Mouse (Mus musculus): ENCODE results near the gene Dgki. TPM values are rescaled to one million over a fixed set of nuclear protein-coding genes. Genes with fewer than 3 reads are reported as not detected.

Dgki gene
- polyA plus RNA-seq, 1 experiment from 2014 or later: 0.63 TPM

- no peak for DNase-seq (ENCODE audit: low spot score)
- no peak overlapping the region; the same call in 1 of the 2 replicates for H3K27ac ChIP-seq (replicated peaks)
- no peaks in the 10 kb centered on the region for H3K36me3 ChIP-seq
- 92% methylated on average over 7 of the region's 7 CpGs for WGBS
- H3K4me3 ChIP-seq: no peak overlapping the region
- peaks cover 15% of the 10 kb centered on the region for H3K4me1 ChIP-seq
- H3K27me3 ChIP-seq (ENCODE audit: low read depth, poor library complexity, severe bottlenecking): no peaks in the 10 kb centered on the region
- no peaks in the 10 kb centered on the region for H3K9me3 ChIP-seq (replicated peaks)
These were observed 236.7 kb downstream of the Dgki start for GRCm38 (mm10) chr6:37063266-37063665.

GRCm38 (mm10) chr6:37060114-37060513 lies 239.9 kb downstream of the Dgki start:
- Histone ChIP-seq H3K27ac (replicated peaks) (no peak overlapping the region), H3K4me1 (peaks cover 10% of the 10 kb centered on the region), H3K36me3 (no peaks in the 10 kb centered on the region), H3K9me3 (replicated peaks) (no peaks in the 10 kb centered on the region), H3K4me3 (no peak overlapping the region), H3K27me3 (ENCODE audit: low read depth, poor library complexity, severe bottlenecking) (no peaks in the 10 kb centered on the region)
- WGBS: 93% methylated on average over 3 of the region's 3 CpGs
- no peak for DNase-seq (ENCODE audit: low spot score)

GRCm38 (mm10) chr6:37057957-37058356 lies 242.0 kb downstream of the Dgki start:
- no peak overlapping the region for H3K4me3 ChIP-seq
- no peaks in the 10 kb centered on the region for H3K36me3 ChIP-seq
- no peak overlapping the region for H3K27ac ChIP-seq (replicated peaks)
- no peaks in the 10 kb centered on the region for H3K9me3 ChIP-seq (replicated peaks)
- 93% methylated on average over 9 of the region's 9 CpGs for WGBS
- DNase-seq (ENCODE audit: low spot score): no peak
- no peaks in the 10 kb centered on the region for H3K27me3 ChIP-seq (ENCODE audit: low read depth, poor library complexity, severe bottlenecking)
- H3K4me1 ChIP-seq: no peaks in the 10 kb centered on the region

DNA sequence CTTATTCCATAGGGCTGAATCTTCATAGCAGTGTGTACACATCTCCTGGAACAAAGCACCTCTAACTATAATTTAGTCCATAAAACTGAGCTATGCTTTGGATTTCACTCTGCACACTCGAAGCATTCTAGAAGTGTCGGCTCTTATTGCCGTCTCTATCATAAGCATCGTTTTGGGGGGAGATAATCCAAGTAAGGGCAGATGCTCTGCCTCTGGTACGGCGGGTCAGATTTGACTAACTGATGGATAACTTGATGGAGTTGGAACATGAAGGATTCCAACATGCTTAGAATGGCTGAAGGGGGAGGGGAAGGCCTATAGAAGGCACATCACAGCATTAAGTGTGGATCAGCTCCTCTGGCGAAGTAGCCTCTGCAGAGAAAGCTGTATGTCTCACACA lies 242.4 kb downstream of the Dgki start:
- Histone ChIP-seq H3K27me3 (ENCODE audit: low read depth, poor library complexity, severe bottlenecking) (no peaks in the 10 kb centered on the region), H3K36me3 (no peaks in the 10 kb centered on the region), H3K4me3 (no peak overlapping the region), H3K27ac (replicated peaks) (no peak overlapping the region), H3K9me3 (replicated peaks) (no peaks in the 10 kb centered on the region), H3K4me1 (no peaks in the 10 kb centered on the region)
- no peak for DNase-seq (ENCODE audit: low spot score)
- 93% methylated on average over 7 of the region's 7 CpGs for WGBS

DNA sequence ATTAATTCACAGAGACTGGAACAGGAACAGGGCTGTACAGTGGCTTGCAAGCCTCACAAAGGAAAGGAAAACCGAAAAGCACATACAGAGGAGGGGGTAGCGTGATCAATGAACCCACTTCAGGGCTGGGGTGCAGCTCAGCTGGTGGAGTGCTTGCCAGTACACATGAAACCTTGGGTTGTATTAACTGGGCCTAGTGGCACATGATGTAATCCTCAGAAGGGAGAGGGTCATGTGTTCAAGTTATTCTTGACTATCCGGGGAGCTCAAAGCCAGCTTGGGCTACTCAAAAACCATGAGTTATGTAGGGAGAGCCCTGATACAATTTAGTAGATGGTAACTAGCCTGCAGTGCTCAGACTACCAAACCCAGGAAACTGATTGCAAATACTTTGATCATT lies 244.3 kb downstream of the Dgki start:
- Histone ChIP-seq H3K27ac (replicated peaks) (no peak overlapping the region), H3K4me3 (no peak overlapping the region), H3K4me1 (no peaks in the 10 kb centered on the region), H3K36me3 (no peaks in the 10 kb centered on the region), H3K27me3 (ENCODE audit: low read depth, poor library complexity, severe bottlenecking) (no peaks in the 10 kb centered on the region), H3K9me3 (replicated peaks) (no peaks in the 10 kb centered on the region)
- DNase-seq (ENCODE audit: low spot score): no peak
- WGBS: 85% methylated on average over 3 of the region's 3 CpGs

DNA sequence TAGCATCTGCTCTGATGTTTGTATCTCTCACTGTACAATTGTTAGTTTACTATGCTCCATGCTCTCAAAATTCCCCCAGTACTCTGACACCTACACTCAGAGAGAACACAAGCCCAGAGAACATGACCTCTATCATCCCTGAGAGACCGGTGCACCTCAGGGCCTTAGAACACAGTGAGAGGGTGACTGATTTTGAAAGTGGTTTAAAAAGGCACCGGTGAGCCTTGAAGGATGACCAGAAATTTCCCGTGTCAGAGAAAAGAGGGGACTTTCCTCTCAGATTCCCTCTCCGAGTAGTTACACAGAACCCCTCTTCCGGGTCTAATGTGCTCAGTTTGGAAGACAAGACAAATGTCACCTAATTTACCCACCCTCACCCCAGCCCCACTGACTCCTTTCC lies 244.9 kb downstream of the Dgki start:
- Histone ChIP-seq H3K27ac (replicated peaks) (no peak overlapping the region), H3K4me1 (no peaks in the 10 kb centered on the region), H3K9me3 (replicated peaks) (no peaks in the 10 kb centered on the region), H3K27me3 (ENCODE audit: low read depth, poor library complexity, severe bottlenecking) (no peaks in the 10 kb centered on the region), H3K36me3 (no peaks in the 10 kb centered on the region), H3K4me3 (no peak overlapping the region)
- 86% methylated on average over 5 of the region's 5 CpGs for WGBS
- no peak for DNase-seq (ENCODE audit: low spot score)

DNA sequence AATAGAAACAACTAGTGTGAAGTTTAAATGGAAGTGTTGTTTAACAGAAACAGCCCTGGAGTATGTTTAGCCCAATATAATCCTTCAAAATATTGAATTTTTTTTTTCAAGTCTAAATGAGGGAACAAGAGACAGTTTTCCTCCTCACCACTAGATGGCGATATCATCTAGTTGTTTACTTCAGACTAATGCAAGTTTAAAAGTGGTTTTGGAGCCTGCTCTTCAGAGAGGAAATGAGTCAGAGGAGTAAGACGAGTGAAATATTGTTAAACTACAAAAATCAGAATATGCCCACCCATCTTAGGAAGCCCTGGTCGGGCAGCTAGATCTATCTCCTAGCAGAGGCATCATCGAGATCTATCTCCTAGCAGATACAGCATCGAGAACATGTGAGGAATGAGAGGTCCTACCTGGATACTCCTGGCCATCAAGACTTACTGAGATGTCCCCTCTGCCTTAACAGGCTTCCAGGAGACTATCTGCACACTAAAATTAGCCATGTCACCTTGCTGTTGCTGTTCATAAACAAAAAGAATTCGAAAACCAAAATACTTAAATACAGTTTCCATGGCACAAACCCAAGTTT lies 245.5 kb downstream of the Dgki start:
- no peaks in the 10 kb centered on the region for H3K36me3 ChIP-seq
- no peak overlapping the region for H3K27ac ChIP-seq (replicated peaks)
- H3K9me3 ChIP-seq (replicated peaks): no peaks in the 10 kb centered on the region
- H3K4me3 ChIP-seq: no peak overlapping the region
- 56% methylated on average over 6 of the region's 6 CpGs for WGBS
- no peaks in the 10 kb centered on the region for H3K4me1 ChIP-seq
- DNase-seq (ENCODE audit: low spot score): no peak
- H3K27me3 ChIP-seq (ENCODE audit: low read depth, poor library complexity, severe bottlenecking): no peaks in the 10 kb centered on the region

DNA sequence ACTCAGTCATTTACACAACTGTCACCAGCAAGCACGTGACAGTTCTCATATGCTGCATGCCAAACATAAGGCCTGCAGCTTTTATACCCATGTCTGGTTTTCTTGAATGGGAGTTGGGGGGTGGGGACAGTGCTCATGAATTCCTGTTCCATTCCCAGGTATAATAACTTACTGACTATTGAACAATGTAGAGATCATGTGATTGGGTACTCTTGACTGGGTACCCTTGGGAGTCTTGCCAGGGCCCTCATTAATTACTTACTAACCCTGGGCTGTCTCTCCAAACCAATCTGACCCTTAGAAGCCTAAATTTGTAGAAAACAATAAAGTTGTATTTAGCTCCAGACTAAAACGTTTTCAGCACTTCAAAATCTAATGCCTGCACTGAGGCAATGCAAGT lies 246.6 kb downstream of the Dgki start:
- Histone ChIP-seq H3K4me1 (no peaks in the 10 kb centered on the region), H3K9me3 (replicated peaks) (no peaks in the 10 kb centered on the region), H3K27ac (replicated peaks) (no peak overlapping the region), H3K27me3 (ENCODE audit: low read depth, poor library complexity, severe bottlenecking) (no peaks in the 10 kb centered on the region), H3K4me3 (no peak overlapping the region), H3K36me3 (no peaks in the 10 kb centered on the region)
- WGBS: 71% methylated on average over 2 of the region's 2 CpGs
- DNase-seq (ENCODE audit: low spot score): no peak

DNA sequence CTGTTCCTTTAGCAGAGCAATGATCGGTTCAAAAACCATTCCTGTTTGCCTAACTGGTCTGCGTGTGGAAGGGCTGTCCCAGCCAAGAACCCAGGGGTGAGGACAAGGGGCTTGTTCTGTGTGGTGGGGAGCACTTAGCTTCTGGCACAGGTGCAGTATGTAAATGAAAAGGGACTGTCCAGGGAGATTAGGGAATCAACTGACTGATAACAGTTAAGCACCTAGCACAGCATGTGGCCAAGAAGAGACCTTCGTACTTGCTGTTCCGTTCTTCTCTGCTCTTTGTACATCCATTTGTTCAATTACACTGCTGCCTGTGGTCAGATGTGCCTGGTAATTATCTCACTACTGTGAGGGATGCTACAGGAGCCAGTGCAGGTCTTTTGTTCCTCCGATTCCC lies 248.3 kb downstream of the Dgki start:
- no peak for DNase-seq (ENCODE audit: low spot score)

GRCm38 (mm10) chr6:37051150-37051549 lies 248.8 kb downstream of the Dgki start:
- H3K9me3 ChIP-seq (replicated peaks): no peaks in the 10 kb centered on the region
- H3K36me3 ChIP-seq: no peaks in the 10 kb centered on the region
- no peak overlapping the region for H3K4me3 ChIP-seq
- no peak overlapping the region for H3K27ac ChIP-seq (replicated peaks)
- H3K27me3 ChIP-seq (ENCODE audit: low read depth, poor library complexity, severe bottlenecking): no peaks in the 10 kb centered on the region
- 91% methylated on average over 1 of the region's 1 CpGs for WGBS
- no peak for DNase-seq (ENCODE audit: low spot score)
- no peaks in the 10 kb centered on the region for H3K4me1 ChIP-seq

More for the DNA sequence above, 248.3 kb downstream of the Dgki start:
- H3K36me3 ChIP-seq: no peaks in the 10 kb centered on the region
- H3K27me3 ChIP-seq (ENCODE audit: low read depth, poor library complexity, severe bottlenecking): no peaks in the 10 kb centered on the region
- WGBS: 49% methylated on average over 5 of the region's 5 CpGs
- H3K4me1 ChIP-seq: no peaks in the 10 kb centered on the region
- H3K4me3 ChIP-seq: no peak overlapping the region
- no peaks in the 10 kb centered on the region for H3K9me3 ChIP-seq (replicated peaks)
- H3K27ac ChIP-seq (replicated peaks): no peak overlapping the region

GRCm38 (mm10) chr6:37047611-37048129 lies 252.3 kb downstream of the Dgki start:
- WGBS: 86% methylated on average over 4 of the region's 4 CpGs
- no peak overlapping the region for H3K4me3 ChIP-seq
- H3K4me1 ChIP-seq: 0 out of 2 replicates have a peak, but pooled peaks cover 3% of the 10 kb centered on the region
- no peaks in the 10 kb centered on the region for H3K27me3 ChIP-seq (ENCODE audit: low read depth, poor library complexity, severe bottlenecking)
- H3K9me3 ChIP-seq (replicated peaks): no peaks in the 10 kb centered on the region
- DNase-seq (ENCODE audit: low spot score): no peak
- H3K27ac ChIP-seq (replicated peaks): no peak overlapping the region
- H3K36me3 ChIP-seq: no peaks in the 10 kb centered on the region

DNA sequence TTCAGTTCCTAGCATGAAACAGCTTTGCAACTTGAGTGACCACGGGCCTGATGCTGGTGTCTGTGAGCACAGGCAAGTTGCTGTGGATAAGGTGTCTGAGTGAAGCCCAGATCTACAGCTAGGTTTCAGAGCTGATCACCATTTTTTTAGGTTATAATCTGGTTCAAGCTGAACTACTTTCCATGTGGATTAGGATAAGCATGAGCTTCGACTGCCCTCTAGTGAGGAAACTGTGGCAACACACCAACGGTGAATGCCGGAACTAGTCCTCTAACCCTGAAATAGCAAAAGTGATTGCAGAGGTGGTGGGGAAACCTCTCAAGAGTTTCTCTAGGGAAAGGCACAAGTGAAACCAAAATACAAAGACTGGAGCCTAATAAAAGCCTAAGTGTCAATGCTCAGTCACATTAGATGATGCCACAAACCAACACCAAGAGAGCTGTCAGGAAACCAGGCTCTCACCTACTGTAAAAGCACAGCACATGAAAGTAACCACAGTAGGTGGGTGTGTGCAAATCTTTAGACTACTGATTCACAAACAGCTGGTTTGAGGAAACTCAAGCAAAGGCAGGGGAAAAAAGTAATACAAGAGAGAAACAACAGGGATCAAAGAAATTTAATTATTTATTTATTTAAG lies 253.7 kb downstream of the Dgki start:
- Histone ChIP-seq H3K4me3 (no peak overlapping the region), H3K27ac (replicated peaks) (no peak overlapping the region), H3K4me1 (0 out of 2 replicates have a peak, but pooled peaks cover 6% of the 10 kb centered on the region), H3K27me3 (ENCODE audit: low read depth, poor library complexity, severe bottlenecking) (no peaks in the 10 kb centered on the region), H3K36me3 (no peaks in the 10 kb centered on the region), H3K9me3 (replicated peaks) (no peaks in the 10 kb centered on the region)
- WGBS: 37% methylated on average over 4 of the region's 4 CpGs
- DNase-seq (ENCODE audit: low spot score): peak; percentile 61

GRCm38 (mm10) chr6:37044796-37045195 lies 255.2 kb downstream of the Dgki start:
- no peaks in the 10 kb centered on the region for H3K9me3 ChIP-seq (replicated peaks)
- H3K4me1 ChIP-seq: 0 out of 2 replicates have a peak, but pooled peaks cover 6% of the 10 kb centered on the region
- 86% methylated on average over 4 of the region's 4 CpGs for WGBS
- no peak overlapping the region for H3K4me3 ChIP-seq
- no peaks in the 10 kb centered on the region for H3K27me3 ChIP-seq (ENCODE audit: low read depth, poor library complexity, severe bottlenecking)
- no peak for DNase-seq (ENCODE audit: low spot score)
- no peak overlapping the region for H3K27ac ChIP-seq (replicated peaks)
- H3K36me3 ChIP-seq: no peaks in the 10 kb centered on the region

Data from midbrain, embryonic 10.5 days (tissue).